Mouse (Mus musculus): ENCODE results near the gene Srsf10.

The Srsf10 gene

GRCm38 (mm10) chr4:135855536-135856222, at the start of gene Srsf10:
Gene Srsf10, plus strand, starts transcription at chr4:135855747.
- Histone ChIP-seq H3K9me3 (ENCODE audit: low read length) (no peaks in the 10 kb centered on the region), H3K4me1 (replicated peaks; ENCODE audit: low read depth, low read length) (peaks cover 51% of the 10 kb centered on the region), H3K4me3 (replicated peaks; ENCODE audit: low read length) (peak within 1 kb of the TSS; percentile 96), H3K36me3 (ENCODE audit: insufficient read depth, low read length) (peaks cover 28% of the 10 kb centered on the region), H3K27me3 (ENCODE audit: insufficient read depth, low read length) (no peaks in the 10 kb centered on the region)
- TF ChIP-seq CTCF (conservative IDR thresholded peaks at IDR 0.05; ENCODE audit: low read length) (no peak), NANOG (IDR thresholded peaks at IDR 0.05; ENCODE audit: borderline replicate concordance, low read length) (no peak), POU5F1 (IDR thresholded peaks at IDR 0.05; ENCODE audit: borderline replicate concordance, low read length) (no peak)

GRCm38 (mm10) chr4:135814896-135815295, 40.7 kb upstream of the Srsf10 start:
- Histone ChIP-seq H3K9me3 (ENCODE audit: low read length) (0 out of 2 replicates have a peak, but pooled peaks cover 3% of the 10 kb centered on the region), H3K4me3 (replicated peaks; ENCODE audit: low read length) (no peak overlapping the region), H3K4me1 (replicated peaks; ENCODE audit: low read depth, low read length) (0 out of 2 replicates have a peak, but pooled peaks cover 6% of the 10 kb centered on the region), H3K27me3 (ENCODE audit: insufficient read depth, low read length) (no peaks in the 10 kb centered on the region), H3K36me3 (ENCODE audit: insufficient read depth, low read length) (no peaks in the 10 kb centered on the region)
- TF ChIP-seq POU5F1 (IDR thresholded peaks at IDR 0.05; ENCODE audit: borderline replicate concordance, low read length) (no peak), CTCF (conservative IDR thresholded peaks at IDR 0.05; ENCODE audit: low read length) (no peak), NANOG (IDR thresholded peaks at IDR 0.05; ENCODE audit: borderline replicate concordance, low read length) (no peak)

- H3K9me3 ChIP-seq (ENCODE audit: low read length): 0 out of 2 replicates have a peak, but pooled peaks cover 3% of the 10 kb centered on the region
- TF ChIP-seq NANOG (IDR thresholded peaks at IDR 0.05; ENCODE audit: borderline replicate concordance, low read length) (no peak), POU5F1 (IDR thresholded peaks at IDR 0.05; ENCODE audit: borderline replicate concordance, low read length) (no peak), CTCF (conservative IDR thresholded peaks at IDR 0.05; ENCODE audit: low read length) (peak; percentile 79)
- no peaks in the 10 kb centered on the region for H3K27me3 ChIP-seq (ENCODE audit: insufficient read depth, low read length)
- peaks cover 9% of the 10 kb centered on the region; the same call in 1 of the 2 replicates for H3K4me1 ChIP-seq (replicated peaks; ENCODE audit: low read depth, low read length)
- H3K36me3 ChIP-seq (ENCODE audit: insufficient read depth, low read length): no peaks in the 10 kb centered on the region
- H3K4me3 ChIP-seq (replicated peaks; ENCODE audit: low read length): no peak overlapping the region
These were observed 38.5 kb upstream of the Srsf10 start for GRCm38 (mm10) chr4:135816905-135817622.

- Histone ChIP-seq H3K4me3 (replicated peaks; ENCODE audit: low read length) (no peak overlapping the region), H3K4me1 (replicated peaks; ENCODE audit: low read depth, low read length) (peaks cover 9% of the 10 kb centered on the region; the same call in 1 of the 2 replicates), H3K9me3 (ENCODE audit: low read length) (no peaks in the 10 kb centered on the region), H3K27me3 (ENCODE audit: insufficient read depth, low read length) (no peaks in the 10 kb centered on the region), H3K36me3 (ENCODE audit: insufficient read depth, low read length) (no peaks in the 10 kb centered on the region)
- no peak for TF ChIP-seq POU5F1 (IDR thresholded peaks at IDR 0.05; ENCODE audit: borderline replicate concordance, low read length)
- TF ChIP-seq NANOG (IDR thresholded peaks at IDR 0.05; ENCODE audit: borderline replicate concordance, low read length): no peak
- TF ChIP-seq CTCF (conservative IDR thresholded peaks at IDR 0.05; ENCODE audit: low read length): no peak
These were observed 37.2 kb upstream of the Srsf10 start for GRCm38 (mm10) chr4:135818366-135818765.

- H3K4me3 ChIP-seq (replicated peaks; ENCODE audit: low read length): no peak overlapping the region
- TF ChIP-seq POU5F1 (IDR thresholded peaks at IDR 0.05; ENCODE audit: borderline replicate concordance, low read length) (no peak), CTCF (conservative IDR thresholded peaks at IDR 0.05; ENCODE audit: low read length) (no peak), NANOG (IDR thresholded peaks at IDR 0.05; ENCODE audit: borderline replicate concordance, low read length) (no peak)
- no peaks in the 10 kb centered on the region for H3K36me3 ChIP-seq (ENCODE audit: insufficient read depth, low read length)
- H3K4me1 ChIP-seq (replicated peaks; ENCODE audit: low read depth, low read length): peaks cover 20% of the 10 kb centered on the region
- no peaks in the 10 kb centered on the region for H3K9me3 ChIP-seq (ENCODE audit: low read length)
- no peaks in the 10 kb centered on the region for H3K27me3 ChIP-seq (ENCODE audit: insufficient read depth, low read length)
These were observed 35.6 kb upstream of the Srsf10 start for GRCm38 (mm10) chr4:135819826-135820526.

- H3K27me3 ChIP-seq (ENCODE audit: insufficient read depth, low read length): no peaks in the 10 kb centered on the region
- no peaks in the 10 kb centered on the region for H3K36me3 ChIP-seq (ENCODE audit: insufficient read depth, low read length)
- TF ChIP-seq POU5F1 (IDR thresholded peaks at IDR 0.05; ENCODE audit: borderline replicate concordance, low read length): no peak
- TF ChIP-seq CTCF (conservative IDR thresholded peaks at IDR 0.05; ENCODE audit: low read length): no peak
- peaks cover 20% of the 10 kb centered on the region for H3K4me1 ChIP-seq (replicated peaks; ENCODE audit: low read depth, low read length)
- no peaks in the 10 kb centered on the region for H3K9me3 ChIP-seq (ENCODE audit: low read length)
- no peak overlapping the region for H3K4me3 ChIP-seq (replicated peaks; ENCODE audit: low read length)
These were observed 33.8 kb upstream of the Srsf10 start for GRCm38 (mm10) chr4:135821772-135822171.

GRCm38 (mm10) chr4:135823298-135823697, 32.2 kb upstream of the Srsf10 start:
- H3K9me3 ChIP-seq (ENCODE audit: low read length): no peaks in the 10 kb centered on the region
- TF ChIP-seq POU5F1 (IDR thresholded peaks at IDR 0.05; ENCODE audit: borderline replicate concordance, low read length) (no peak), CTCF (conservative IDR thresholded peaks at IDR 0.05; ENCODE audit: low read length) (peak; percentile 75), NANOG (IDR thresholded peaks at IDR 0.05; ENCODE audit: borderline replicate concordance, low read length) (no peak)
- no peak overlapping the region for H3K4me3 ChIP-seq (replicated peaks; ENCODE audit: low read length)
- no peaks in the 10 kb centered on the region for H3K27me3 ChIP-seq (ENCODE audit: insufficient read depth, low read length)
- H3K4me1 ChIP-seq (replicated peaks; ENCODE audit: low read depth, low read length): peaks cover 21% of the 10 kb centered on the region
- H3K36me3 ChIP-seq (ENCODE audit: insufficient read depth, low read length): no peaks in the 10 kb centered on the region

GRCm38 (mm10) chr4:135824254-135824653, 31.3 kb upstream of the Srsf10 start:
- Histone ChIP-seq H3K4me1 (replicated peaks; ENCODE audit: low read depth, low read length) (peaks cover 31% of the 10 kb centered on the region), H3K27me3 (ENCODE audit: insufficient read depth, low read length) (no peaks in the 10 kb centered on the region), H3K4me3 (replicated peaks; ENCODE audit: low read length) (no peak overlapping the region), H3K9me3 (ENCODE audit: low read length) (no peaks in the 10 kb centered on the region), H3K36me3 (ENCODE audit: insufficient read depth, low read length) (no peaks in the 10 kb centered on the region)
- peak; percentile 75; the same call in 1 of the 2 replicates for TF ChIP-seq NANOG (IDR thresholded peaks at IDR 0.05; ENCODE audit: borderline replicate concordance, low read length)
- TF ChIP-seq CTCF (conservative IDR thresholded peaks at IDR 0.05; ENCODE audit: low read length): no peak
